Mouse (Mus musculus): ENCODE measurements at regions not wholly inside any gene's neighbourhood (a gene's known extent, or its start where the extent isn't known, plus 50 kb on each side); places are given as distances from the start of the nearest gene placed in this dataset.

GRCm38 (mm10) chr13:115911524-115912459 is 397.7 kb downstream of the Isl1 start:
- no peaks in the 10 kb centered on the region for H3K9me3 ChIP-seq (ENCODE audit: control insufficient read depth, low read depth, low read length)
- 81% methylated on average over 6 of the region's 6 CpGs for WGBS
- no peaks in the 10 kb centered on the region for H3K4me1 ChIP-seq (ENCODE audit: control insufficient read depth, insufficient read depth, low read length)
- H3K4me3 ChIP-seq (ENCODE audit: low read depth, low read length): no peak overlapping the region
- H3K27ac ChIP-seq (ENCODE audit: low read length): no peak overlapping the region
- H3K36me3 ChIP-seq (ENCODE audit: control insufficient read depth, insufficient read depth, low read length): no peaks in the 10 kb centered on the region
- H3K4me2 ChIP-seq (replicated peaks; ENCODE audit: low read depth, low read length): no peak overlapping the region
- no peaks in the 10 kb centered on the region for H3K27me3 ChIP-seq (ENCODE audit: control insufficient read depth, insufficient read depth, low read length)
- no peak overlapping the region for H3K9ac ChIP-seq (replicated peaks; ENCODE audit: low read depth, low read length)
- no peak for ATAC-seq (ENCODE audit: insufficient number of reproducible peaks, insufficient read depth, low FRiP score, low read depth)

- no peaks in the 10 kb centered on the region; the same call in 1 of the 2 replicates for H3K9me3 ChIP-seq (ENCODE audit: control insufficient read depth, low read depth, low read length)
- no peak overlapping the region for H3K27ac ChIP-seq (ENCODE audit: low read length)
- no peak overlapping the region for H3K9ac ChIP-seq (replicated peaks; ENCODE audit: low read depth, low read length)
- no peak overlapping the region for H3K4me3 ChIP-seq (ENCODE audit: low read depth, low read length)
- no peaks in the 10 kb centered on the region for H3K27me3 ChIP-seq (ENCODE audit: control insufficient read depth, insufficient read depth, low read length)
- H3K4me2 ChIP-seq (replicated peaks; ENCODE audit: low read depth, low read length): no peak overlapping the region
- ATAC-seq (ENCODE audit: insufficient number of reproducible peaks, insufficient read depth, low FRiP score, low read depth): no peak
- whole genome bisulfite sequencing: 79% methylated on average over 8 of the region's 8 CpGs
- no peaks in the 10 kb centered on the region for H3K36me3 ChIP-seq (ENCODE audit: control insufficient read depth, insufficient read depth, low read length)
- H3K4me1 ChIP-seq (ENCODE audit: control insufficient read depth, insufficient read depth, low read length): no peaks in the 10 kb centered on the region
Observed at GRCm38 (mm10) chr13:115910866-115911449, 398.5 kb downstream of the Isl1 start.

- no peaks in the 10 kb centered on the region for H3K27me3 ChIP-seq (ENCODE audit: control insufficient read depth, insufficient read depth, low read length)
- no peak overlapping the region for H3K4me3 ChIP-seq (ENCODE audit: low read depth, low read length)
- WGBS: 89% methylated on average over 1 of the region's 1 CpGs
- H3K4me1 ChIP-seq (ENCODE audit: control insufficient read depth, insufficient read depth, low read length): no peaks in the 10 kb centered on the region
- no peak overlapping the region for H3K4me2 ChIP-seq (replicated peaks; ENCODE audit: low read depth, low read length)
- H3K9me3 ChIP-seq (ENCODE audit: control insufficient read depth, low read depth, low read length): no peaks in the 10 kb centered on the region
- no peak overlapping the region for H3K27ac ChIP-seq (ENCODE audit: low read length)
- no peak for ATAC-seq (ENCODE audit: insufficient number of reproducible peaks, insufficient read depth, low FRiP score, low read depth)
- H3K36me3 ChIP-seq (ENCODE audit: control insufficient read depth, insufficient read depth, low read length): no peaks in the 10 kb centered on the region
- H3K9ac ChIP-seq (replicated peaks; ENCODE audit: low read depth, low read length): no peak overlapping the region
Observed at GRCm38 (mm10) chr13:115880616-115881015, 428.9 kb downstream of the Isl1 start.

GRCm38 (mm10) chr13:115860480-115860879 is 449.0 kb downstream of the Isl1 start:
- H3K4me2 ChIP-seq (replicated peaks; ENCODE audit: low read depth, low read length): no peak overlapping the region
- no peak overlapping the region for H3K9ac ChIP-seq (replicated peaks; ENCODE audit: low read depth, low read length)
- no peaks in the 10 kb centered on the region for H3K27me3 ChIP-seq (ENCODE audit: control insufficient read depth, insufficient read depth, low read length)
- whole genome bisulfite sequencing: 11% methylated on average over 3 of the region's 3 CpGs
- H3K36me3 ChIP-seq (ENCODE audit: control insufficient read depth, insufficient read depth, low read length): no peaks in the 10 kb centered on the region
- no peaks in the 10 kb centered on the region for H3K9me3 ChIP-seq (ENCODE audit: control insufficient read depth, low read depth, low read length)
- no peak overlapping the region for H3K4me3 ChIP-seq (ENCODE audit: low read depth, low read length)
- no peaks in the 10 kb centered on the region for H3K4me1 ChIP-seq (ENCODE audit: control insufficient read depth, insufficient read depth, low read length)
- H3K27ac ChIP-seq (ENCODE audit: low read length): no peak overlapping the region
- ATAC-seq (ENCODE audit: insufficient number of reproducible peaks, insufficient read depth, low FRiP score, low read depth): no peak

- Histone ChIP-seq H3K4me3 (ENCODE audit: low read depth, low read length) (no peak overlapping the region), H3K4me1 (ENCODE audit: control insufficient read depth, insufficient read depth, low read length) (no peaks in the 10 kb centered on the region), H3K9me3 (ENCODE audit: control insufficient read depth, low read depth, low read length) (no peaks in the 10 kb centered on the region), H3K27me3 (ENCODE audit: control insufficient read depth, insufficient read depth, low read length) (no peaks in the 10 kb centered on the region), H3K27ac (ENCODE audit: low read length) (no peak overlapping the region), H3K36me3 (ENCODE audit: control insufficient read depth, insufficient read depth, low read length) (no peaks in the 10 kb centered on the region), H3K9ac (replicated peaks; ENCODE audit: low read depth, low read length) (no peak overlapping the region), H3K4me2 (replicated peaks; ENCODE audit: low read depth, low read length) (no peak overlapping the region)
- WGBS: 70% methylated on average over 4 of the region's 4 CpGs
- ATAC-seq (ENCODE audit: insufficient number of reproducible peaks, insufficient read depth, low FRiP score, low read depth): no peak
Observed at GRCm38 (mm10) chr13:115856632-115857031, 452.9 kb downstream of the Isl1 start.

GRCm38 (mm10) chr13:115852689-115853356 is 456.7 kb downstream of the Isl1 start:
- Histone ChIP-seq H3K9ac (replicated peaks; ENCODE audit: low read depth, low read length) (no peak overlapping the region), H3K4me3 (ENCODE audit: low read depth, low read length) (no peak overlapping the region)

GRCm38 (mm10) chr13:115843121-115843520 is 466.4 kb downstream of the Isl1 start:
- Histone ChIP-seq H3K27ac (ENCODE audit: low read length) (no peak overlapping the region), H3K4me1 (ENCODE audit: control insufficient read depth, insufficient read depth, low read length) (no peaks in the 10 kb centered on the region), H3K4me3 (ENCODE audit: low read depth, low read length) (no peak overlapping the region), H3K9ac (replicated peaks; ENCODE audit: low read depth, low read length) (no peak overlapping the region), H3K36me3 (ENCODE audit: control insufficient read depth, insufficient read depth, low read length) (no peaks in the 10 kb centered on the region), H3K4me2 (replicated peaks; ENCODE audit: low read depth, low read length) (no peak overlapping the region), H3K9me3 (ENCODE audit: control insufficient read depth, low read depth, low read length) (no peaks in the 10 kb centered on the region), H3K27me3 (ENCODE audit: control insufficient read depth, insufficient read depth, low read length) (no peaks in the 10 kb centered on the region)
- ATAC-seq (ENCODE audit: insufficient number of reproducible peaks, insufficient read depth, low FRiP score, low read depth): no peak
- 66% methylated on average over 10 of the region's 10 CpGs for WGBS

More at GRCm38 (mm10) chr13:115852689-115853356, 456.7 kb downstream of the Isl1 start:
- no peaks in the 10 kb centered on the region for H3K36me3 ChIP-seq (ENCODE audit: control insufficient read depth, insufficient read depth, low read length)
- no peaks in the 10 kb centered on the region for H3K27me3 ChIP-seq (ENCODE audit: control insufficient read depth, insufficient read depth, low read length)
- no peak for ATAC-seq (ENCODE audit: insufficient number of reproducible peaks, insufficient read depth, low FRiP score, low read depth)
- 26% methylated on average over 3 of the region's 3 CpGs for WGBS
- no peaks in the 10 kb centered on the region for H3K9me3 ChIP-seq (ENCODE audit: control insufficient read depth, low read depth, low read length)
- H3K4me2 ChIP-seq (replicated peaks; ENCODE audit: low read depth, low read length): no peak overlapping the region
- no peak overlapping the region for H3K27ac ChIP-seq (ENCODE audit: low read length)
- H3K4me1 ChIP-seq (ENCODE audit: control insufficient read depth, insufficient read depth, low read length): no peaks in the 10 kb centered on the region

GRCm38 (mm10) chr13:115836203-115836768 is 473.2 kb downstream of the Isl1 start:
- H3K9me3 ChIP-seq (ENCODE audit: control insufficient read depth, low read depth, low read length): no peaks in the 10 kb centered on the region
- no peaks in the 10 kb centered on the region for H3K4me1 ChIP-seq (ENCODE audit: control insufficient read depth, insufficient read depth, low read length)
- 44% methylated on average over 6 of the region's 6 CpGs for WGBS
- no peak for ATAC-seq (ENCODE audit: insufficient number of reproducible peaks, insufficient read depth, low FRiP score, low read depth)
- no peak overlapping the region for H3K9ac ChIP-seq (replicated peaks; ENCODE audit: low read depth, low read length)
- H3K27ac ChIP-seq (ENCODE audit: low read length): no peak overlapping the region
- H3K4me2 ChIP-seq (replicated peaks; ENCODE audit: low read depth, low read length): no peak overlapping the region
- H3K4me3 ChIP-seq (ENCODE audit: low read depth, low read length): no peak overlapping the region
- no peaks in the 10 kb centered on the region for H3K36me3 ChIP-seq (ENCODE audit: control insufficient read depth, insufficient read depth, low read length)
- no peaks in the 10 kb centered on the region for H3K27me3 ChIP-seq (ENCODE audit: control insufficient read depth, insufficient read depth, low read length)
